Mouse (Mus musculus): ENCODE results near the gene Styxl1. TPM values are rescaled to one million over a fixed set of nuclear protein-coding genes. Genes with fewer than 3 reads are reported as not detected.

Gene Styxl1
- not detected in 2 replicates for total RNA-seq (2017)

DNA sequence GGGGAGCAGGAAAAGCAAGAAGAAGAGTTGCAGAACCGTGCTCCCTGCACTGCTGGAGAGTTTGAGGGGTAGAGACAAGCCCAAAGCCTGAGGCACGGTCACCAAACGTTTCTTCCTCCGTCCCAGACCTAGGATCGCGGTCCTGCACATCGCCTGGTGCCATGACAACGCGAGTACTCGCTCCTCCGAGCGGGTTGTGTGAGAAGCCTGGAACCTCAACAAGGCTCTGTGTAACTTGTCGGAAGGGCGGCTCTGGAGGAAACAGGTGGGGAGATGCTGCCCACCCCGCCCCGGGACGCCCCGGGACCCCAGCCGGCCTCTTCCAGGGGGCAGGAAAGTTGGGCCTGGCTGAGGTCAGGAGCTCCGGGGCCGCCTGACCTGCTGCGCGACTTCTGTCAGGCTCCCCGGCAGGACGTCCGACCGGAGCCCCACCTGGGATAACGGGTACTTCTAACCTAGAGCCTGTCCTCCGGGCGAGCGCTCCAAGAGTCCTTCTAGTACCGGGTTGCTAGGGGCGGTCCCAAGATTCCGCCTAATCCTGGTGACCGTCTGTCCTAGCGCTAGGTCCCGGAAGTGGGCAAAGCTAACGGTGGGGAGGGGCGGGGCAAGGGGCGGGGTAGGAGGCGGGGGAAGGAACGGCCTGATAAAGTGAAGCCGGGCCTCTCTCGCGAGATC lies at the start of gene Styxl1:
Styxl1 (minus strand) TSS at position 590 of the 675 bp plus-strand sequence.
- ATAC-seq (replicated peaks; ENCODE audit: low read depth, poor library complexity, severe bottlenecking): peak; percentile 10; the same call in 1 of the 2 replicates

DNA sequence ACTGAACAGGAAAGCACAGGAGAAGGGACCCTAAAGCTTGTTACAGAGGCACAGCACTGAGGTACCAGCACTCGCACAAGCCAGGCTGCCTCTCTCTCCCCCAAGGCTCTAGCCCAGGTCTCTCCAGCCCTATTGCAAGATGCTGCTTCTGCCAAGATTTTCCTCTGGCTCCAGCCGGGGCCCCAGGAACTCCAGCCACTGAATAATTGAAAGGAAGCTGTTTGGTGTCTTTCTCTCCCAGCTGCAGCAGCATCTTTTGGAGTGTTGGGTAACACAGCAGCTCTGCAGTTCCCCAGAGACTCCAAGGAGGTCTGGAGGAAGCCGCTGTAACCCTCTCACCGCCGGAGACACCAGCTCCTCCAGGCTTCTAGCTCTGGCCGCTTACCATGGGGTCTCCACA lies 48.0 kb upstream of the Styxl1 start:
- ATAC-seq (replicated peaks; ENCODE audit: low read depth, poor library complexity, severe bottlenecking): no peak

DNA sequence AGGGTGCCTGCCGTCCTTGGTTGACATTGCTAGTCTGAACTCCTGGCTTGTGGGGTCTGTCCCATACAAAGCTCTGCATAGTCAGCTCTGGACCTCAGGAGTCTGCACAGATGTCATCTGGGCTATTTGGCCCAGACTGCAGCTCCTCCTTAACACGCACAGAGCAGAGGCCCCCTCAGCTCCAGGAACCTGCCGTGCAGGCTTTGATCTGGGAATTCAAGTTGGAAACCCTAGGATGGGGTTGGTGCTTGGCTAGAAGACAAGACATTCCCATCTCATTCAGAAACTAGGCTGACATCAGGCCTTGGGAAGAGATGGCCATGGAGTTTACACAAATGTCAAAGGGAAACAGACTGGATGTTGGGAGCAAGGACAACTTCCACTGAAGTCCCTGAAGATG lies 46.3 kb upstream of the Styxl1 start:
- no peak for ATAC-seq (replicated peaks; ENCODE audit: low read depth, poor library complexity, severe bottlenecking)

DNA sequence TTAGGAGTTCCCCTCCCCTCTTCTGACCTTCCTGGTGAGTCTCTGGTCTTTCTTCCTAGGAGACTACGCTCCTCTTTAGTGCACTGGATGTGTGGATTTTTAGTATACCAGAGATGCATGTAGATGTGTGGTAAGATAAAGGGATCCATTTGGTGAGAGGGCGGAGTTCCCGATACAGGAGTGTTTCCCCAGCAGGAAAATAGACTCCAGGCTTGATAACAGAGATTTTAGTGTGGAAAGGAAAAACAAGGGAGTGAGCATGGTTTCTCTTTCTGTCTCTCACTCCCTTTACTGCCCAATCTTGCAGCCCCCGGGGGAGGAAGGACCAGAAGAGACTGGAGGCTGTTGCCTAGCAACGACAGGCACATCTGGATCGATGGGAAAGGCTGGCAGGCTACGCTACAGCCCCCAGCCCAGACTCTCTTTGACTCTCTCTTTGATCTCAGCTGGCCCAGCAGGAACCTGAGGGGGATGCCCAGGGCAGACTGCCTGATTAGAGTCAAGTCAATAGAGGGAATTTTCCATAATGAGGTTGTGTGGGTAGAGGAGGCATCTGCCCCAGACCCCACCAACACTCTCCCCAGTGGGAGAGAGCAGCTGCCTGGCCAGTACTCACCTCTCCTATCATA lies 44.2 kb upstream of the Styxl1 start:
- no peak for ATAC-seq (replicated peaks; ENCODE audit: low read depth, poor library complexity, severe bottlenecking)

DNA sequence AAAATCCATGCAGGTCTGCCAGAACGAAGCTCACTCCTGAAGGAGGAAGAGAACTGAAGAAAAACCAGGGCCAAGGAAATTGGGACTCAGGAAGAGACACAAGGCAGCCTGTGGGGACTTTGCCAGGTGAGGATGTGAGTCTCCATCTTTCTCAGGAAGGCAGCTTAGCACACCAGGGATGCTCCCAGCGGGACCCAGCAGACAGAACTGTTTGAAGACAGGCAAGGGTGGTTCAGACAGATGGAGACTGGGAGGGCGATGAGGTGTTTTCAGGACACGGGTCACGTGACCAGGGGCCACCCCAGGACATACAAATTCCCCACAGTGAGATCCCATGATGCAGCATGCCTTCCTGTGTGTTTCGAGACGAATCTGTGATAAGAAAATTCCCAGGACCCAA lies 40.3 kb upstream of the Styxl1 start:
- no peak for ATAC-seq (replicated peaks; ENCODE audit: low read depth, poor library complexity, severe bottlenecking)

DNA sequence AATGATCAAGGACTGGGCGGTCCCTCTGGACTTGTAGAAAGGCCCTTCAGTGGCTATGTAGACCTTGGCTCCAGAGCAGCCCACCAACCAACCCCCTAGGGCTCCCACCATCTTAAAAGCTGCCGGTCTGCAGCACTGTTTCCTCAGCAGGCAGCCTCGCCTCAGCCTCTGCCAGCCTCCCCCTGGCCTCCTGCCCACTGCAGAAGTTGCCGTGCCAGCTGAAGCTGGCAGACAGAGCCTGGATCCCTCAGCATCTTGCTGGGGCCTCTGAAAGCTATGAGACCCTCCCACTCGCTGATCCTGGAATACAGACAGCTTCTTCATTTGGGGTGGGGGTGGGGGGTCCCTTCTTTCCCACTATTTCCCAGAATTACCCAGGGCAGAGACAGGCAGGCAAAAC lies 34.8 kb upstream of the Styxl1 start:
- no peak for ATAC-seq (replicated peaks; ENCODE audit: low read depth, poor library complexity, severe bottlenecking)

- ATAC-seq (replicated peaks; ENCODE audit: low read depth, poor library complexity, severe bottlenecking): no peak
These were observed 29.1 kb upstream of the Styxl1 start for GRCm38 (mm10) chr5:135807263-135807637.

DNA sequence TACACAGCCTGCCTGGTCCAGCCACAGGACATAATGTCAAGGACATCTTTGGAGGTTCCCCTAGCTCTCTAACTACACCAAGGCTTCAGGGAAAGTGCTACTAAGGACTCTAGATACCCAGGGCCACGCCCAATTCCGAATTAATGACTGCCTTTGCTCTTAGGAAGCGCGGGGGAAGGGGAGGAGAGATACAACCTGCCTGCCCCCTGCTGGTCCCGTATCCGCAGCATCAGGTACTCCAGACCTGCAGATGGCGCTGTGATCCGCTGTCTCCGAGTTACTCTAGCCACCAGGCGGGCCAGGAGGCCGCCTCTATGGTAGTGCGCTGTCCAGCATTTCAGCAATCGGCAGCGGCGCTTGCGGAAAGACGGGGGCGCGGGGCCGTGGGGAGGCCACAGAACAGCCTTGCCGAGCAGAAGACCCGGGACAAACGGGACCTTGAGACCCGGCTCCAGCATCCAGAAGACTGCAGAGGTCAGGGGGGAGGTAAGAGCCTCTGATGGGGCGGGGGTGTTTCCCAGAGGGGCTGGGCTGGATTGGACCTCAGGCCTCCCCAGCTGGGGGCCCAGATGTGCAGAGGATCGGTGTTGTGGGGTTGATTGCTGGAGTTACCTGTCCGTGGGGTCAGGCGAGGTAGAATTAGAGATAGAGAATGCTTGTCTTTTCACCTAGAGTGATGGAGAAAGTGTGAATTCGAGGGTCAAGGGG lies 28.5 kb upstream of the Styxl1 start, which contains the start of gene Srrm3:
Srrm3 (plus strand) TSS at position 336 of the 708 bp plus-strand sequence.
- peak; percentile 99 for ATAC-seq (replicated peaks; ENCODE audit: low read depth, poor library complexity, severe bottlenecking)

DNA sequence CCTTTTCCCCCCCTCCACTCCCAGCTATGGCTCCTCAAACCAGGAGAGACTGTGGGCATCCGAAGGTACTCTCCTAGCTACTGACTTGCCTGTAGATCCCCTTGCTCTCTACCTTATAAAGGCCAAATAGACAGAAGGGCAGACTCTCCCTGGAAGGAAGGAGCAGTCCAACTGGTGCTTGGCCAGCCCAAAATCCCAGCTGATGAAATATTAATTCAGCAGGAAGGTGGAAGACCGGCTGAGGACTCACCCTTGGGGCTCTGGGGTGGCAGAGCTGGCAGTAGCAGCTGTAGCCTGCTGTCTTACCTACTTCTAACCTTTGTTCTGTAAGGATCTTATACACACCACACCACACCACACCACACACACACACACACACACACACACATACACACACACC lies 26.6 kb upstream of the Styxl1 start:
- no peak for ATAC-seq (replicated peaks; ENCODE audit: low read depth, poor library complexity, severe bottlenecking)

DNA sequence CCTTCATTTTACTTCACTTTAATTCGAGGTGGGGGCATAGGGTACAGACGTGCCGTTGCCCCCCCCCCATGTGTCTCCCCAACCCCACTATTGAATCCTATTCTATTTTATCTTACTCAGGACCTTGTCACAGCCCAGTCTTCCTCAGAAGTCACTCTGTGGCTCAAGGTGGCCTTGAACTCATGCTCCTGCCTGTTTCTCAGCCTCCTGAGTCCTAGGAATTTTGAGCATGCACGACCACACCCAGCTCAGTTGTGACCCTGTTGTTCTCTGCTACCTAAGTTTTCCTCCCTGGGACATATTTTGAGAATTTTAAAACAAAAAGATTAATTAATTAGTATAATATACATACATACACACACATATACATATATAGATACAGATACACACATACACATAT lies 25.5 kb upstream of the Styxl1 start:
- no peak for ATAC-seq (replicated peaks; ENCODE audit: low read depth, poor library complexity, severe bottlenecking)

GRCm38 (mm10) chr5:135803135-135803534 lies 24.9 kb upstream of the Styxl1 start:
- ATAC-seq (replicated peaks; ENCODE audit: low read depth, poor library complexity, severe bottlenecking): no peak

- ATAC-seq (replicated peaks; ENCODE audit: low read depth, poor library complexity, severe bottlenecking): no peak
These were observed 24.5 kb upstream of the Styxl1 start for GRCm38 (mm10) chr5:135802641-135803040.

DNA sequence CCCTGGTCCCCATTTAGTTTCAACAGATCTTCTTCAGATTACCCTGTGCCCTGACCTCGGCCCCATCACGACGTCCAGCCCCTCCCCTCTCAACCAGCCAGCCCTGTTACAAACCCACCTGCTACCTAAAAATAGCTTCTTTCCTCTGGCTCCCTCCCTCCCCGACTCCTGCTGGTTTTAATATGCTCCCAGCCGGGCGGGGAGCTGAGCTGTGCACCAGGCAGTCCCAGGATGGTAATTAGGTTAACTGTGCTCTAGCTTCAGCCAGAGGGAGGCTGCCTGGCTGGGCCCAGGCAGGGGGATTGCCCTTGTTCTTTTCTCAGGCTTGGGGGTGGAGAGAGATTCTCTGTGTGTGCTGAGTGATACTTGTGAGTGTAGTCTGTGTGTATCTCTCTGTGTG lies 22.7 kb upstream of the Styxl1 start:
- no peak for ATAC-seq (replicated peaks; ENCODE audit: low read depth, poor library complexity, severe bottlenecking)

GRCm38 (mm10) chr5:135799746-135800145 lies 21.6 kb upstream of the Styxl1 start:
- ATAC-seq (replicated peaks; ENCODE audit: low read depth, poor library complexity, severe bottlenecking): no peak

DNA sequence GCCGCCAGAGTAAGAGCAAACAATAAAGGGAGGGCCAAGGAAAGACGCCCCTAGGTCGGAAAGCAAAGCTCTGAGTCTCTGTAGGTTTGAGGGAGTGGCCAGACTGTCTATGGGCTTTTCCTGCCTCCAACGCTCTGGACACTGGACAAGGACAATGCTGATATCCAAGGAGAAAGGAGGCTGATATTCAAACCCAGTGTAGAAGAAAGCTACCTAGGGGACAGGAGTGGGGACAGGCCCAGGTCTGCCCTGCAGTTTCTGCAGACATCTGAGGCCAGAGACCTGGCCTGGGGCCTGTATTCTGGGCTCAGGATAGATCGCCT lies 16.6 kb upstream of the Styxl1 start:
- no peak for ATAC-seq (replicated peaks; ENCODE audit: low read depth, poor library complexity, severe bottlenecking)

DNA sequence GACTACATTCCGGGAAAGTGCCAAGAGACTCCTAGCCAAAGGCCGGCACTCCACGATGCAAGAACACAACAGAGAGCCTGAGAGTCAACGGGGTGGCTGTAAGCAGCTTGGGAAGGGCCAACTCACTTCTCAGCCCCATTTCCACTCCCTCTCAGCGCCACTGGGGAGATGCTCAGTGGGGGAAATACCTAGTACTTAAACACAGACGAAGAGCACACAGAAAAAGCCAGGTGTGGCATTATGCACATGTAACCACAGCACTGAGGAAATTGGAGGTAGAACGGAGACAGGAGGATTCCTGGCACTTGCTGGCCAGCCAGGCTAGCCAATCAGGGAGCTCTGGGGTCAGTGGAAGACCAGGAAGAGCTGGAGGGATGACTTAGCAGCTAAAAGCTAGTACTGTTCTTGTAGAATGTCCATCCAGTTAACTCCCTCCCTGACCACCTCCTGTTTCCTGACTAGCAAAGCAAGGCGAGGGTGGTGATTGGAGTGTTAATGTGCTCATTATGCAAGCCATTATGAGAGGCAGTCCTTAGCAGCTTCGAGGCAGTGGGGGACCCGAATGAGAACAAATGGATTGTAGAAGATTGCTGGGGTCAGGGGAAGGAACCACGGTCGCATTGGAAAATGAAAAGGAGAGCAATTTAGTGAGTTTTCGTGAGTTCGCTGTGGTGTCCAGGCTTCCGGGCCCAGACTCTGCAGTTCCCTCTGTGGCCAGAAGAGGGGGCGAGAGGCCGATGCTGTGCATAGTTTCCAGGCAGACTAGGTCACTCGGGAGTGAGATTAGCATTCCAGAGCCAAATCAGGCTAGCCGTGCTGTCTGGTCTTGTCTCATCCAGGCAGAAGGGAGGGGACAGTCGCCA lies 16.0 kb upstream of the Styxl1 start:
- ATAC-seq (replicated peaks; ENCODE audit: low read depth, poor library complexity, severe bottlenecking): peak; percentile 93

DNA sequence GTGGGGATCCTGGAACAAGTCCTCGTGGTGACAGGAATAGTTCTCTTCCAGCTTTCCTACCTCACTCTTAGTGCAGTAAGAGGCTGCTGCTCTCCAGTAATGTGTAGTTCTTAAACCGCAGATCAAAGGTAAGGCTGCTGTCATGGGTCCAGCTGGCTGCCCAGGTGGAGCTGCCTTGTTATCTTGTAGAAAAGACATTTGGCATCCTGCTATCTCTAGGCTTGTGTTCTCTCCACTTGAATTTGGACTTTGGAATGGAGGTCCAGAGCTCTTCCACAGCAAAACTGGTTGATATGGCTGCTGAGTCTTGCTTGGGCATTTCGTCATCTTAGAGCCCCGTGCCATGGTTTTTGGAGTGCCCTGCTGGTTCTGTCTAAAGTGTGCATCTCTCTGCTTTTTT lies 4.7 kb upstream of the Styxl1 start:
- ATAC-seq (replicated peaks; ENCODE audit: low read depth, poor library complexity, severe bottlenecking): no peak

DNA sequence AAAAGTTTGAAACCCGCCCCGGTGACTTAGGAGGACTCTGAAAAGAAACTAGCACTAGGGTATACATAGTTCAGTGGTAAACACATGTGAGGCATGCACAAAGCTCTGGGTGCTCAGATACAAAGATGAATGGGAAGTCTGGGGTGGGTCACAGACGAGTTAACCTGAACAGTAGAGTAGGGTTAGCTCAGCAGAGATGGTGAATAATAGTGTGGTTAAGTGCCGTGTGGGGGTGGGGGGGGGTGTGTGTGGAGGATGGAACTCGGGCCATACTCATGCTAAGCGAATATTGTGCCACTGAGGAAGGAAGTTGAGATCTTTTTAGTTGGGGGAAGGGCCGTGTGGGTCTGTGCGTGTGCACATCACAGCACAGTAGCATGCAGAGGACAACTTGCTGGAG lies 2.1 kb upstream of the Styxl1 start:
- ATAC-seq (replicated peaks; ENCODE audit: low read depth, poor library complexity, severe bottlenecking): no peak

GRCm38 (mm10) chr5:135778471-135779445 lies 573 bp upstream of the Styxl1 start, which contains the start of gene Mdh2:
TSS of gene Mdh2 (plus strand) at chr5:135778480.
- ATAC-seq (replicated peaks; ENCODE audit: low read depth, poor library complexity, severe bottlenecking): peak; percentile 92

Data from common myeloid progenitor, adult 5-6 weeks (primary cell).